Mouse (Mus musculus) kidney, postnatal 4 days (tissue): Measurements from ENCODE around the gene Chil1.

Source experiments
- DNase-seq, 2 experiments: peaks; one replicate each; pipeline ENCODE4 v3.0.0; 2021; ENCODE audit warnings: mixed read lengths in 2 of 2

Gene Chil1

GRCm38 (mm10) chr1:134206085-134206484 lies 24.1 kb downstream of the Chil1 start:
- DNase-seq, result no peak

- DNase-seq, result no peak
Observed at GRCm38 (mm10) chr1:134210179-134210755, 28.3 kb downstream of the Chil1 start.

GRCm38 (mm10) chr1:134211043-134211442 lies 29.1 kb downstream of the Chil1 start:
- DNase-seq, result peak in 1 of 2 experiments; percentile 21

- peak; percentile 13 to 27 for DNase-seq
Observed at GRCm38 (mm10) chr1:134211631-134212030, 29.7 kb downstream of the Chil1 start.

- DNase-seq, result no peak
Observed at GRCm38 (mm10) chr1:134212351-134212750, 30.4 kb downstream of the Chil1 start.

- DNase-seq, result peak in 1 of 2 experiments; percentile 22
Observed at GRCm38 (mm10) chr1:134213405-134213804, 31.4 kb downstream of the Chil1 start.

GRCm38 (mm10) chr1:134215059-134215458 lies 33.1 kb downstream of the Chil1 start:
- DNase-seq, result peak in 1 of 2 experiments; percentile 47

- DNase-seq, result no peak
Observed at GRCm38 (mm10) chr1:134215751-134216628, 34.0 kb downstream of the Chil1 start.

GRCm38 (mm10) chr1:134216629-134216971 lies 34.6 kb downstream of the Chil1 start:
- peak in 1 of 2 experiments; percentile 26 for DNase-seq

GRCm38 (mm10) chr1:134217028-134217481 lies 35.1 kb downstream of the Chil1 start:
- peak; percentile 61 to 74 for DNase-seq

- DNase-seq, result no peak
Observed at GRCm38 (mm10) chr1:134217942-134218341, 36.0 kb downstream of the Chil1 start.

GRCm38 (mm10) chr1:134219608-134220007 lies 37.6 kb downstream of the Chil1 start:
- no peak for DNase-seq

GRCm38 (mm10) chr1:134221172-134221571 lies 39.2 kb downstream of the Chil1 start:
- DNase-seq, result no peak

GRCm38 (mm10) chr1:134222122-134223055 lies 40.4 kb downstream of the Chil1 start:
- peak; percentile 51 to 73 for DNase-seq

GRCm38 (mm10) chr1:134224649-134225227 lies 42.8 kb downstream of the Chil1 start:
- no peak for DNase-seq

GRCm38 (mm10) chr1:134225375-134225774 lies 43.4 kb downstream of the Chil1 start:
- DNase-seq, result no peak

- no peak for DNase-seq
Observed at GRCm38 (mm10) chr1:134226739-134227138, 44.8 kb downstream of the Chil1 start.

- DNase-seq, result no peak
Observed at GRCm38 (mm10) chr1:134229806-134230575, 48.0 kb downstream of the Chil1 start.

- DNase-seq, result no peak
Observed at GRCm38 (mm10) chr1:134230638-134231228, 48.8 kb downstream of the Chil1 start.

- DNase-seq, result no peak
Observed at GRCm38 (mm10) chr1:134231270-134231669, 49.3 kb downstream of the Chil1 start.

GRCm38 (mm10) chr1:134231681-134232080 lies 49.7 kb downstream of the Chil1 start:
- no peak for DNase-seq
